Mouse (Mus musculus): ENCODE measurements at regions not wholly inside any gene's neighbourhood (a gene's known extent, or its start where the extent isn't known, plus 50 kb on each side); places are given as distances from the start of the nearest gene placed in this dataset.

GRCm38 (mm10) chr13:91274131-91274530 lies 50.4 kb upstream of the Atg10 start:
- DNase-seq = peak; percentile 55

- DNase-seq = peak; percentile 34
Observed at GRCm38 (mm10) chr13:91274615-91275014, 50.8 kb upstream of the Atg10 start.

- no peak for DNase-seq
Observed at GRCm38 (mm10) chr13:91279487-91279886, 55.7 kb upstream of the Atg10 start.

GRCm38 (mm10) chr13:91295552-91296170 lies 71.9 kb upstream of the Atg10 start:
- DNase-seq = no peak

- DNase-seq = no peak
Observed at GRCm38 (mm10) chr13:91296521-91297160, 72.9 kb upstream of the Atg10 start.

GRCm38 (mm10) chr13:91301849-91302248 lies 78.1 kb upstream of the Atg10 start:
- DNase-seq = no peak

- peak; percentile 27 for DNase-seq
Observed at GRCm38 (mm10) chr13:91305697-91306405, 82.1 kb upstream of the Atg10 start.

- peak; percentile 8 for DNase-seq
Observed at GRCm38 (mm10) chr13:91306545-91306944, 82.8 kb upstream of the Atg10 start.

GRCm38 (mm10) chr13:91312905-91313571 lies 89.3 kb upstream of the Atg10 start:
- DNase-seq = no peak

GRCm38 (mm10) chr13:91322331-91322730 lies 98.6 kb upstream of the Atg10 start:
- DNase-seq = no peak

GRCm38 (mm10) chr13:91326834-91327233 lies 103.1 kb upstream of the Atg10 start:
- no peak for DNase-seq

GRCm38 (mm10) chr13:91334283-91334682 lies 110.5 kb upstream of the Atg10 start:
- DNase-seq = no peak

- no peak for DNase-seq
Observed at GRCm38 (mm10) chr13:91344139-91344538, 115.9 kb upstream of the Ssbp2 start.

- no peak for DNase-seq
Observed at GRCm38 (mm10) chr13:91348489-91349083, 111.5 kb upstream of the Ssbp2 start.

- DNase-seq = no peak
Observed at GRCm38 (mm10) chr13:91352311-91352710, 107.8 kb upstream of the Ssbp2 start.

- no peak for DNase-seq
Observed at GRCm38 (mm10) chr13:91356516-91356915, 103.6 kb upstream of the Ssbp2 start.

GRCm38 (mm10) chr13:91360121-91360520 lies 100.0 kb upstream of the Ssbp2 start:
- no peak for DNase-seq

GRCm38 (mm10) chr13:91365270-91365952 lies 94.7 kb upstream of the Ssbp2 start:
- DNase-seq = peak; percentile 73

GRCm38 (mm10) chr13:91366540-91366939 lies 93.5 kb upstream of the Ssbp2 start:
- DNase-seq = no peak

GRCm38 (mm10) chr13:91367896-91368556 lies 92.1 kb upstream of the Ssbp2 start:
- no peak for DNase-seq

- DNase-seq = no peak
Observed at GRCm38 (mm10) chr13:91368664-91369063, 91.4 kb upstream of the Ssbp2 start.

- DNase-seq = no peak
Observed at GRCm38 (mm10) chr13:91370021-91370420, 90.1 kb upstream of the Ssbp2 start.
